Mouse (Mus musculus) intestine, embryonic 15.5 days (tissue): ENCODE measurements around the gene Pwp1. TPM values are rescaled to one million over a fixed set of nuclear protein-coding genes. Genes with fewer than 3 reads are reported as not detected.
A peak's percentile ranks its signal among the peaks of the same experiment; 100 is the strongest.
"Not testable (repeated sequence)": the region's sequence is repeated elsewhere in the genome, so short reads cannot be mapped to it uniquely, and the experiment has no call there.

Source experiments
- ATAC-seq: fragments of 200-750 bp; cut with Nextera tagmentation; 2 replicates; pipeline ENCODE4 v1.8.0; 2017; ENCODE audit warnings: moderate TSS enrichment, moderate library complexity
- H3K27ac ChIP-seq: fragments of 300-500 bp; sonication (generic); 2 replicates; pipeline ENCODE4 v1.5.1; 2015; ENCODE audit warnings: mild to moderate bottlenecking, inconsistent platforms
- H3K27me3 ChIP-seq: fragments of 300-500 bp; sonication (generic); replicated peaks from 2 replicates; pipeline ENCODE4 v1.6.1; 2015; ENCODE audit warnings: inconsistent platforms
- H3K36me3 ChIP-seq: fragments of 300-500 bp; sonication (generic); 2 replicates; pipeline ENCODE4 v1.6.1; 2015; ENCODE audit warnings: inconsistent platforms
- H3K4me1 ChIP-seq: fragments of 300-500 bp; sonication (generic); replicated peaks from 2 replicates; pipeline ENCODE4 v1.6.1; 2015; ENCODE audit warnings: inconsistent platforms
- H3K4me2 ChIP-seq: fragments of 300-500 bp; sonication (generic); replicated peaks from 2 replicates; pipeline ENCODE4 v1.6.1; 2015; ENCODE audit warnings: mild to moderate bottlenecking, inconsistent platforms
- H3K4me3 ChIP-seq: fragments of 300-500 bp; sonication (generic); replicated peaks from 2 replicates; pipeline ENCODE4 v1.5.1; 2015; ENCODE audit warnings: inconsistent platforms
- H3K9ac ChIP-seq: fragments of 300-500 bp; sonication (generic); 2 replicates; pipeline ENCODE4 v1.6.1; 2015; ENCODE audit warnings: inconsistent platforms
- H3K9me3 ChIP-seq: fragments of 300-500 bp; sonication (generic); 2 replicates; pipeline ENCODE4 v1.6.1; 2016; ENCODE audit warnings: inconsistent platforms
- WGBS: fragments of 180-500 bp; shearing (Covaris S2); methylation state at CpG from one replicate; pipeline ENCODE4 v1.1.7; 2015; 5-methylcytosine and 5-hydroxymethylcytosine counted together
- polyA plus RNA-seq: library from polyadenylated mRNA; unstranded; fragments of >200 nt; fragmentation: Nextera tagmentation; extraction: Ambion mirVana; gene quantifications from 2 replicates; pipeline ENCODE4 v1.2.1, GENCODE M21; 2015

The Pwp1 gene
- polyA plus RNA-seq = 64.0 and 65.6 TPM in 2 replicates

GRCm38 (mm10) chr10:85829085-85829853 lies at the start of gene Pwp1:
Gene Pwp1, plus strand, starts transcription at chr10:85829494.
- Histone ChIP-seq H3K4me3 (peak within 1 kb of the TSS; percentile 42), H3K4me2 (peak within 1 kb of the TSS; percentile 89), H3K9ac (peak within 1 kb of the TSS; percentile 52)
- WGBS = 3% methylated on average over 47 of the region's 49 CpGs
- not testable (repeated sequence) for H3K36me3 ChIP-seq, H3K27ac ChIP-seq, H3K27me3 ChIP-seq, H3K4me1 ChIP-seq, H3K9me3 ChIP-seq
- peak; percentile 92 for ATAC-seq

GRCm38 (mm10) chr10:85822143-85822696 lies 7.1 kb upstream of the Pwp1 start:
- not testable (repeated sequence) for H3K4me1 ChIP-seq, H3K9ac ChIP-seq, H3K4me3 ChIP-seq, H3K4me2 ChIP-seq, H3K9me3 ChIP-seq, ATAC-seq, H3K36me3 ChIP-seq, H3K27ac ChIP-seq, H3K27me3 ChIP-seq
- 88% methylated on average over 1 of the region's 3 CpGs for WGBS

- not testable (repeated sequence) for H3K9ac ChIP-seq, H3K27ac ChIP-seq, H3K4me3 ChIP-seq, H3K36me3 ChIP-seq, H3K27me3 ChIP-seq, H3K4me1 ChIP-seq, H3K4me2 ChIP-seq, H3K9me3 ChIP-seq, ATAC-seq
- 81% methylated on average over 1 of the region's 1 CpGs for WGBS
Measured at GRCm38 (mm10) chr10:85823752-85824151, 5.5 kb upstream of the Pwp1 start.

GRCm38 (mm10) chr10:85828722-85829084 lies 591 bp upstream of the Pwp1 start:
- Histone ChIP-seq H3K4me3 (peak overlapping the region; percentile 42; the same call in 1 of the 2 replicates), H3K4me2 (peak overlapping the region; percentile 89)
- not testable (repeated sequence) for H3K36me3 ChIP-seq, H3K27ac ChIP-seq, H3K27me3 ChIP-seq, H3K9ac ChIP-seq, H3K4me1 ChIP-seq, ATAC-seq, H3K9me3 ChIP-seq
- 59% methylated on average over 5 of the region's 5 CpGs for WGBS

- Histone ChIP-seq H3K36me3 (no peaks in the 10 kb centered on the region), H3K4me1 (no peaks in the 10 kb centered on the region), H3K9me3 (no peaks in the 10 kb centered on the region), H3K27ac (no peak overlapping the region), H3K4me3 (no peak overlapping the region), H3K27me3 (no peaks in the 10 kb centered on the region), H3K4me2 (no peak overlapping the region), H3K9ac (no peak overlapping the region)
- WGBS = 73% methylated on average over 4 of the region's 4 CpGs
- no peak for ATAC-seq
Measured at GRCm38 (mm10) chr10:85846105-85846862, 17.0 kb downstream of the Pwp1 start.

- Histone ChIP-seq H3K9me3 (no peaks in the 10 kb centered on the region), H3K9ac (peak overlapping the region; percentile 77), H3K27me3 (no peaks in the 10 kb centered on the region), H3K27ac (peak overlapping the region; percentile 64), H3K36me3 (peaks cover 14% of the 10 kb centered on the region; the same call in 1 of the 2 replicates), H3K4me2 (peak overlapping the region; percentile 67), H3K4me1 (peaks cover 6% of the 10 kb centered on the region; the same call in 1 of the 2 replicates), H3K4me3 (peak overlapping the region; percentile 85)
- WGBS = under 1% methylated on average over 49 of the region's 55 CpGs
- peak; percentile 99 for ATAC-seq
Measured at GRCm38 (mm10) chr10:85871698-85872478, 42.6 kb downstream of the Pwp1 start.

- peak overlapping the region; percentile 85 for H3K4me3 ChIP-seq
- peak; percentile 30 for ATAC-seq
- H3K4me2 ChIP-seq = peak overlapping the region; percentile 67
- H3K27me3 ChIP-seq = no peaks in the 10 kb centered on the region
- H3K36me3 ChIP-seq = peaks cover 14% of the 10 kb centered on the region; the same call in 1 of the 2 replicates
- H3K9ac ChIP-seq = peak overlapping the region; percentile 77
- no peak overlapping the region for H3K27ac ChIP-seq
- 2% methylated on average over 5 of the region's 5 CpGs for WGBS
- no peaks in the 10 kb centered on the region for H3K9me3 ChIP-seq
- H3K4me1 ChIP-seq = peaks cover 6% of the 10 kb centered on the region; the same call in 1 of the 2 replicates
Measured at GRCm38 (mm10) chr10:85872479-85872773, 43.1 kb downstream of the Pwp1 start.

GRCm38 (mm10) chr10:85873861-85874544 lies 44.7 kb downstream of the Pwp1 start:
- Histone ChIP-seq H3K27ac (no peak overlapping the region), H3K27me3 (no peaks in the 10 kb centered on the region), H3K4me3 (no peak overlapping the region), H3K4me1 (peaks cover 6% of the 10 kb centered on the region; the same call in 1 of the 2 replicates), H3K9me3 (no peaks in the 10 kb centered on the region), H3K4me2 (no peak overlapping the region), H3K9ac (no peak overlapping the region), H3K36me3 (peaks cover 22% of the 10 kb centered on the region)
- 89% methylated on average over 13 of the region's 13 CpGs for WGBS
- ATAC-seq = no peak

GRCm38 (mm10) chr10:85875812-85876211 lies 46.5 kb downstream of the Pwp1 start:
- Histone ChIP-seq H3K36me3 (peaks cover 33% of the 10 kb centered on the region), H3K27me3 (no peaks in the 10 kb centered on the region), H3K4me2 (no peak overlapping the region), H3K4me3 (no peak overlapping the region), H3K9me3 (no peaks in the 10 kb centered on the region), H3K9ac (no peak overlapping the region), H3K27ac (no peak overlapping the region), H3K4me1 (peaks cover 6% of the 10 kb centered on the region; the same call in 1 of the 2 replicates)
- no peak for ATAC-seq
- WGBS = 83% methylated on average over 5 of the region's 5 CpGs

- no peak for ATAC-seq
- 82% methylated on average over 8 of the region's 8 CpGs for WGBS
- H3K27me3 ChIP-seq = no peaks in the 10 kb centered on the region
- H3K4me3 ChIP-seq = no peak overlapping the region
- peaks cover 38% of the 10 kb centered on the region for H3K36me3 ChIP-seq
- no peaks in the 10 kb centered on the region for H3K4me1 ChIP-seq
- no peaks in the 10 kb centered on the region for H3K9me3 ChIP-seq
- no peak overlapping the region for H3K27ac ChIP-seq
- H3K9ac ChIP-seq = no peak overlapping the region
- H3K4me2 ChIP-seq = no peak overlapping the region
Measured at GRCm38 (mm10) chr10:85879886-85880486, 50.7 kb downstream of the Pwp1 start.
